Comparison of ENCODE assay signal across 19 mouse cellular contexts in the genomic region with DNA sequence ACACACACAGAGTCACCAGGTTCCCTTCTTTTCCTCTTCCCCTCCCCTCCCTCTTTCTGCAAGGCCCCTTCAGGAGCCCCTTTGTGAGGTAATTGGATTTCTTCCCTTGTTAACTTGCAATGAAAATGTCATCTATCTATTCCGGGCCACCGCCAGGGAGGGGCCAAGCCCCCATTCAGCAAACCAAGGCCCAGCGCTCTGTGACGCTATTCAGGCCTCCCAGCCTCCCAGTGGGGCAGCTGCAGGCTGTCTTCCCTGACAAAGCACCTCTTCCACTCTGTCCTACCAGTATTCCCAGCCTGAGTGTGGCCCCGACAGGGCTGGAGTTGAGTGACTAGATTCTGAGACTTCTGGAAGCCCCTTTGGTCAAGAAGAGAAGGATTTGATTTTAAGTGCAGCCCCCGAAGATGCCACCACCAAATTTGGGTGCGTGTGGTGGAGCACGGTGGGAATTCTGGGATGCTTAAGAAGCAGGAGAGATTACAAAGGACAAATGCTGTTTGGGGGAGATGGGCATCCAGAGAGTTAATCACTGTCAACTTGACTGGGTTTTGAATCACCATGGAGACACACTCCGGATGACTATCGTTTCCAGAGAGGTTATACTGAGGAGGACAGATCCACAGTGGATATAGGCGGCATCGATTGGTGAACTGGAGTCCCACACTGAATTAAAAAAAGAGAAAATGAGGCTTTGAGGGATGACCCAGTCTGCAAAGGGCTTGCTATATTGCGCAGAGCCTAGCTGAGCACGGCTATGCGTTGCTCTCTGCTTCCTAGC. TPM values are rescaled to one million over a fixed set of nuclear protein-coding genes. Genes with fewer than 3 reads are reported as not detected.
DNase-seq lines count a peak whose midpoint lies in the region; ATAC-seq and TF ChIP-seq lines count a peak whose summit lies in the region.
"Had no signal": no experiment of that assay in that cellular context is flagged by ENCODE, and none has a peak within 500 bp of the region (broad histone marks: within the 10 kb centered on the region; RNA-seq: fewer than 3 reads in every experiment).

No protein-coding gene starts in this region.

- DNase-seq in heart, adult 11 months = peak; percentile 69
- no peak for DNase-seq in heart, adult 8-10 months (ENCODE audit: low spot score)
- peak; percentile 74 for DNase-seq in embryo, embryonic 11 days
- DNase-seq in hindbrain, postnatal 0 days (ENCODE audit: low spot score) = peak; percentile 13
- DNase-seq in neural tube, embryonic 11.5 days (ENCODE audit: low spot score) = peak; percentile 82
- DNase-seq in lung, postnatal 14 days = no peak
- DNase-seq in spleen, adult 12 weeks (ENCODE audit: low spot score) = no peak
- DNase-seq: adrenal gland, postnatal 14 days; B cell, adult 2 months; gastrocnemius, postnatal 10 days; liver; right cerebral cortex, adult 18-20 months; thymus, postnatal 14 days had no signal

- no peaks in the 10 kb centered on the region for H3K27me3 ChIP-seq in hindbrain, postnatal 0 days (ENCODE audit: insufficient read depth, low read length)
- peaks cover 9% of the 10 kb centered on the region; the same call in 1 of the 2 replicates for H3K27me3 ChIP-seq in neural tube, embryonic 11.5 days (ENCODE audit: control insufficient read depth, insufficient read depth, low read length)

- no peaks in the 10 kb centered on the region; the same call in 1 of the 2 replicates for H3K4me1 ChIP-seq in hindbrain, postnatal 0 days (ENCODE audit: insufficient read depth, low read length)
- peaks cover 6% of the 10 kb centered on the region; the same call in 1 of the 2 replicates for H3K4me1 ChIP-seq in neural tube, embryonic 11.5 days (ENCODE audit: control insufficient read depth, insufficient read depth, low read length)
- H3K4me1 ChIP-seq: heart, embryonic 12.5 days had no signal

- H3K4me3 ChIP-seq in hindbrain, postnatal 0 days (ENCODE audit: low read length) = no peak overlapping the region
- H3K4me3 ChIP-seq in neural tube, embryonic 11.5 days (ENCODE audit: low read depth, low read length) = no peak overlapping the region
- H3K4me3 ChIP-seq: heart, embryonic 12.5 days; left cerebral cortex, adult 2 months had no signal

- no peak overlapping the region for H3K9ac ChIP-seq in hindbrain, postnatal 0 days (replicated peaks; ENCODE audit: low read length)
- H3K9ac ChIP-seq in neural tube, embryonic 11.5 days (ENCODE audit: low read length) = no peak overlapping the region
- H3K9ac ChIP-seq: heart, embryonic 12.5 days had no signal

- H3K27ac ChIP-seq in hindbrain, postnatal 0 days = no peak overlapping the region
- H3K27ac ChIP-seq in neural tube, embryonic 11.5 days (ENCODE audit: low read depth, low read length) = peak overlapping the region; percentile 31
- H3K27ac ChIP-seq: left cerebral cortex, adult 2 months had no signal

- no peaks in the 10 kb centered on the region for H3K9me3 ChIP-seq in hindbrain, postnatal 0 days (ENCODE audit: low read length)
- H3K9me3 ChIP-seq in neural tube, embryonic 11.5 days (ENCODE audit: control insufficient read depth, low read length) = no peaks in the 10 kb centered on the region
- H3K9me3 ChIP-seq: G1E had no signal

- 23% methylated on average over 15 of the region's 15 CpGs for WGBS in hindbrain, postnatal 0 days
- 39% methylated on average over 15 of the region's 15 CpGs for WGBS in neural tube, embryonic 11.5 days

- ATAC-seq in hindbrain, postnatal 0 days = peak; percentile 58; the same call in 1 of the 2 replicates
- peak; percentile 89 for ATAC-seq in neural tube, embryonic 11.5 days (ENCODE audit: insufficient read depth, low FRiP score, low TSS enrichment)
- ATAC-seq in monocyte, adult 5-6 weeks (replicated peaks; ENCODE audit: insufficient number of reproducible peaks, low FRiP score, low TSS enrichment, poor library complexity, severe bottlenecking) = no peak
- ATAC-seq: lung, postnatal 0 days had no signal

- H3K36me3 ChIP-seq in hindbrain, postnatal 0 days (ENCODE audit: insufficient read depth, low read length) = no peaks in the 10 kb centered on the region
- no peaks in the 10 kb centered on the region for H3K36me3 ChIP-seq in neural tube, embryonic 11.5 days (ENCODE audit: control insufficient read depth, insufficient read depth, low read length)
- H3K36me3 ChIP-seq: G1E; heart, embryonic 12.5 days had no signal

- TF ChIP-seq CTCF in hindbrain, postnatal 0 days (IDR thresholded peaks at IDR 0.05; ENCODE audit: low read depth) = no peak

- no peak overlapping the region for H3K4me2 ChIP-seq in hindbrain, postnatal 0 days (ENCODE audit: low read depth, low read length)
- H3K4me2 ChIP-seq in neural tube, embryonic 11.5 days (ENCODE audit: low read depth) = no peak overlapping the region
- H3K4me2 ChIP-seq: heart, embryonic 12.5 days had no signal

RNA-seq across cellular contexts. Expression of a gene that starts 31.0 kb away (rescaled TPM):
- 1 to 10 TPM; 4.1 to 5.5 (median 5.3) TPM for total RNA-seq in heart, adult 8-10 months (2022)
- total RNA-seq in hindbrain, postnatal 0 days (2014; rRNA removed) = 92.9 and 97.9 TPM in 2 replicates
- polyA plus RNA-seq in hindbrain, postnatal 0 days (2015; fragmentation: Nextera tagmentation; extraction: Ambion mirVana) = 143 and 152 TPM in 2 replicates
- 9.5 and 10.9 TPM in 2 replicates for polyA plus RNA-seq in neural tube, embryonic 11.5 days (2014; fragmentation: Nextera tagmentation; extraction: Ambion mirVana)
- total RNA-seq in monocyte, adult 5-6 weeks (2017) = 0.86 TPM in 1 of 3 replicates, not detected in the others

RNA-seq across cellular contexts. Expression of a gene that starts 41.8 kb away (rescaled TPM):
- not detected for total RNA-seq in heart, adult 8-10 months (2022)
- total RNA-seq in hindbrain, postnatal 0 days (2014; rRNA removed) = not detected in 2 replicates
- not detected in 2 replicates for polyA plus RNA-seq in hindbrain, postnatal 0 days (2015; fragmentation: Nextera tagmentation; extraction: Ambion mirVana)
- polyA plus RNA-seq in neural tube, embryonic 11.5 days (2014; fragmentation: Nextera tagmentation; extraction: Ambion mirVana) = 11.2 and 14.7 TPM in 2 replicates
- total RNA-seq in monocyte, adult 5-6 weeks (2017) = not detected in 3 replicates
- total RNA-seq: adrenal gland, postnatal 14 days; G1E; gastrocnemius, postnatal 10 days; hematopoietic stem cell, adult 5-6 weeks; left cerebral cortex, adult 2 months had no signal
- polyA plus RNA-seq: G1E; heart, embryonic 12.5 days; lung, postnatal 0 days had no signal

RNA-seq across cellular contexts. Expression of a gene that starts 56.3 kb away (rescaled TPM):
- total RNA-seq in heart, adult 8-10 months (2022) = 1 to 10 TPM; 5.6 to 9.2 (median 7.0) TPM
- total RNA-seq in hindbrain, postnatal 0 days (2014; rRNA removed) = 30.8 and 38.3 TPM in 2 replicates
- polyA plus RNA-seq in hindbrain, postnatal 0 days (2015; fragmentation: Nextera tagmentation; extraction: Ambion mirVana) = 20.4 and 21.4 TPM in 2 replicates
- polyA plus RNA-seq in neural tube, embryonic 11.5 days (2014; fragmentation: Nextera tagmentation; extraction: Ambion mirVana) = 8.6 and 8.9 TPM in 2 replicates
- 0.32 to 0.49 TPM (median 0.38 TPM) in 3 replicates for total RNA-seq in monocyte, adult 5-6 weeks (2017)

Comparison
In these comparisons a context has a peak if more than half of its experiments do, and no peak if none do; other contexts are left out.
1. DNase-seq: peak in heart, adult 11 months (single experiment), embryo, embryonic 11 days (single experiment), hindbrain, postnatal 0 days (single experiment) and neural tube, embryonic 11.5 days (single experiment); none in heart, adult 8-10 months (single experiment), lung, postnatal 14 days (single experiment) and spleen, adult 12 weeks (single experiment).
2. RNA of a gene that starts 31.0 kb away (total RNA-seq): 92.9 to 97.9 TPM in hindbrain, postnatal 0 days; 4.1 to 5.5 TPM in heart, adult 8-10 months and 0.86 TPM in monocyte, adult 5-6 weeks; every median in the first group is over 10 times any median in the second.